Mouse (Mus musculus) layer of hippocampus, postnatal 14 days (tissue): ENCODE measurements around the gene Syt14. TPM values are rescaled to one million over a fixed set of nuclear protein-coding genes. Genes with fewer than 3 reads are reported as not detected.
A peak's percentile ranks its signal among the peaks of the same experiment; 100 is the strongest.

Experiments used
- DNase-seq, 2 experiments: peaks; one replicate each; pipeline ENCODE4 v3.0.0; 2021 to 2022; ENCODE audit warnings: low spot score in 2 of 2, mixed read lengths in 1 of 2
- total RNA-seq, 2 experiments: library from RNA; stranded (reverse); gene quantifications; 2 replicates each; pipeline ENCODE4 v1.2.3; 2021

The Syt14 gene
- total RNA-seq, 2 experiments from 2014 or later = 20.5 to 22.4 TPM

- DNase-seq = no peak
Observed at GRCm38 (mm10) chr1:192879086-192879580, 156.4 kb downstream of the Syt14 start.

- DNase-seq = no peak
Observed at GRCm38 (mm10) chr1:192872841-192873240, 162.7 kb downstream of the Syt14 start.

GRCm38 (mm10) chr1:192869761-192870160 is 165.8 kb downstream of the Syt14 start:
- no peak for DNase-seq

GRCm38 (mm10) chr1:192864440-192864839 is 171.1 kb downstream of the Syt14 start:
- DNase-seq = no peak

- no peak for DNase-seq
Observed at GRCm38 (mm10) chr1:192861305-192861960, 174.1 kb downstream of the Syt14 start.

- DNase-seq = no peak
Observed at GRCm38 (mm10) chr1:192860273-192860672, 175.3 kb downstream of the Syt14 start.

- DNase-seq = no peak
Observed at GRCm38 (mm10) chr1:192857582-192857981, 178.0 kb downstream of the Syt14 start.

GRCm38 (mm10) chr1:192856931-192857330 is 178.6 kb downstream of the Syt14 start:
- DNase-seq = no peak

- DNase-seq = peak in 1 of 2 experiments; percentile 51
Observed at GRCm38 (mm10) chr1:192856411-192856810, 179.2 kb downstream of the Syt14 start.

GRCm38 (mm10) chr1:192855474-192856230 is 179.9 kb downstream of the Syt14 start, which contains the start of gene Sertad4:
Gene Sertad4 (minus strand): TSS chr1:192855756.
- peak; percentile 34 to 41 for DNase-seq

GRCm38 (mm10) chr1:192854819-192855271 is 180.7 kb downstream of the Syt14 start:
- peak; percentile 34 to 46 for DNase-seq

- no peak for DNase-seq
Observed at GRCm38 (mm10) chr1:192853988-192854818, 181.4 kb downstream of the Syt14 start.

GRCm38 (mm10) chr1:192853429-192853828 is 182.1 kb downstream of the Syt14 start:
- no peak for DNase-seq

- DNase-seq = no peak
Observed at GRCm38 (mm10) chr1:192852047-192852446, 183.5 kb downstream of the Syt14 start.

- peak in 1 of 2 experiments; percentile 43 for DNase-seq
Observed at GRCm38 (mm10) chr1:192851640-192852039, 183.9 kb downstream of the Syt14 start.

GRCm38 (mm10) chr1:192851126-192851525 is 184.4 kb downstream of the Syt14 start:
- DNase-seq = no peak

- DNase-seq = no peak
Observed at GRCm38 (mm10) chr1:192849616-192850015, 186.0 kb downstream of the Syt14 start.

GRCm38 (mm10) chr1:192847254-192847653 is 188.3 kb downstream of the Syt14 start:
- DNase-seq = no peak
